Mouse (Mus musculus): ENCODE measurements around the gene Zfp280d.
A peak's percentile ranks its signal among the peaks of the same experiment; 100 is the strongest.
"Not testable (repeated sequence)": the region's sequence is repeated elsewhere in the genome, so short reads cannot be mapped to it uniquely, and the experiment has no call there.

Zfp280d gene

GRCm38 (mm10) chr9:72374996-72375395 lies 100.3 kb downstream of the Zfp280d start:
- DNase-seq = no peak

- no peak for DNase-seq
Measured at GRCm38 (mm10) chr9:72375639-72376038, 101.0 kb downstream of the Zfp280d start.

- DNase-seq = no peak
Measured at GRCm38 (mm10) chr9:72385786-72386185, 111.1 kb downstream of the Zfp280d start.

GRCm38 (mm10) chr9:72388934-72389333 lies 114.3 kb downstream of the Zfp280d start:
- no peak for DNase-seq

- no peak for DNase-seq
Measured at GRCm38 (mm10) chr9:72389431-72390002, 114.9 kb downstream of the Zfp280d start.

- no peak for DNase-seq
Measured at GRCm38 (mm10) chr9:72390321-72391077, 115.8 kb downstream of the Zfp280d start.

GRCm38 (mm10) chr9:72392686-72393085 lies 118.0 kb downstream of the Zfp280d start:
- DNase-seq = no peak

- DNase-seq = no peak
Measured at GRCm38 (mm10) chr9:72393238-72393637, 118.6 kb downstream of the Zfp280d start.

GRCm38 (mm10) chr9:72393869-72394341 lies 119.2 kb downstream of the Zfp280d start:
- DNase-seq = no peak

- DNase-seq = no peak
Measured at GRCm38 (mm10) chr9:72400121-72400520, 125.5 kb downstream of the Zfp280d start.

- not testable (repeated sequence) for DNase-seq
Measured at GRCm38 (mm10) chr9:72401769-72402168, 127.1 kb downstream of the Zfp280d start.

- DNase-seq = no peak
Measured at GRCm38 (mm10) chr9:72403421-72403820, 128.8 kb downstream of the Zfp280d start.

GRCm38 (mm10) chr9:72404446-72404845 lies 129.8 kb downstream of the Zfp280d start:
- no peak for DNase-seq

- DNase-seq = no peak
Measured at GRCm38 (mm10) chr9:72404934-72405333, 130.3 kb downstream of the Zfp280d start.

- DNase-seq = no peak
Measured at GRCm38 (mm10) chr9:72405882-72406638, 131.4 kb downstream of the Zfp280d start.

- peak; percentile 85 for DNase-seq
Measured at GRCm38 (mm10) chr9:72408131-72408586, 133.5 kb downstream of the Zfp280d start.

- DNase-seq = peak; percentile 15
Measured at GRCm38 (mm10) chr9:72409381-72410225, 134.9 kb downstream of the Zfp280d start.

- DNase-seq = no peak
Measured at GRCm38 (mm10) chr9:72411746-72412145, 137.1 kb downstream of the Zfp280d start.
